ENCODE assay signal across 14 mouse cellular contexts in the genomic region with DNA sequence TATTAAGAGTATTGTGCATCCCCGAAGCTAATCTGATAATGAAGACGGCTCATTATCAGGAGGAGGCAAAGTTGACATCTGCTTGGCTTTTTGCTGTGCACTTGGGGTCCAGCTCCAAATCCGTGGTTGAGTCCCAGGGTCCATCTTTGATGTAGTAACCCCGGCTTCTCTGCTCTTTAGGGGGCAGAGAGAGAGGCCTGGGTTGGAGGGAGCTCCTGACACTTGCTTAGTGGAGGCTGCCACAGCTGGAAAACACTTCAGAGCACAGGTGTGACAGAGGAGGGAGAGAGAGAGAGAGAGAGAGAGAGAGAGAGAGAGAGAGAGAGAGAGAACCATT. TPM values are rescaled to one million over a fixed set of nuclear protein-coding genes. Genes with fewer than 3 reads are reported as not detected.
DNase-seq lines count a peak whose midpoint lies in the region; ATAC-seq and TF ChIP-seq lines count a peak whose summit lies in the region.
"Had no signal": no experiment of that assay in that cellular context is flagged by ENCODE, and none has a peak within 500 bp of the region (broad histone marks: within the 10 kb centered on the region; RNA-seq: fewer than 3 reads in every experiment).

No protein-coding gene starts in this region.

- no peaks in the 10 kb centered on the region for H3K36me3 ChIP-seq in limb, embryonic 12.5 days
- H3K36me3 ChIP-seq in limb, embryonic 10.5 days, result no peaks in the 10 kb centered on the region
- H3K36me3 ChIP-seq in forebrain, postnatal 0 days (ENCODE audit: insufficient read depth), result no peaks in the 10 kb centered on the region
- H3K36me3 ChIP-seq in midbrain, embryonic 10.5 days, result 0 out of 2 replicates have a peak, but pooled peaks cover 2% of the 10 kb centered on the region
- no peaks in the 10 kb centered on the region; the same call in 1 of the 2 replicates for H3K36me3 ChIP-seq in neural tube, embryonic 13.5 days
- H3K36me3 ChIP-seq in kidney, embryonic 14.5 days (ENCODE audit: control insufficient read depth, insufficient read depth, low read length), result no peaks in the 10 kb centered on the region
- H3K36me3 ChIP-seq: heart, embryonic 10.5 days had no signal

- no peak for ATAC-seq in limb, embryonic 12.5 days (ENCODE audit: insufficient number of reproducible peaks, insufficient read depth, low FRiP score, low TSS enrichment, low read depth)
- peak; percentile 10; the same call in 1 of the 2 replicates for ATAC-seq in forebrain, postnatal 0 days
- no peak for ATAC-seq in neural tube, embryonic 13.5 days (ENCODE audit: low read depth)
- ATAC-seq in kidney, embryonic 14.5 days (ENCODE audit: low FRiP score, low TSS enrichment), result no peak
- ATAC-seq: liver, postnatal 0 days had no signal

- no peak overlapping the region for H3K9ac ChIP-seq in limb, embryonic 12.5 days (replicated peaks)
- H3K9ac ChIP-seq in forebrain, postnatal 0 days, result no peak overlapping the region
- no peak overlapping the region for H3K9ac ChIP-seq in neural tube, embryonic 13.5 days
- no peak overlapping the region for H3K9ac ChIP-seq in kidney, embryonic 14.5 days (ENCODE audit: low read depth, low read length)
- H3K9ac ChIP-seq: liver, postnatal 0 days had no signal

- no peak for TF ChIP-seq POLR2A in cerebellum, adult 2 months (IDR thresholded peaks at IDR 0.05; ENCODE audit: borderline replicate concordance, insufficient read depth, low read length)

- H3K27me3 ChIP-seq in limb, embryonic 12.5 days, result peaks cover 6% of the 10 kb centered on the region; the same call in 1 of the 2 replicates
- H3K27me3 ChIP-seq in limb, embryonic 10.5 days (ENCODE audit: low read depth, poor library complexity, severe bottlenecking), result peaks cover 28% of the 10 kb centered on the region; the same call in 1 of the 2 replicates
- H3K27me3 ChIP-seq in forebrain, postnatal 0 days (ENCODE audit: insufficient read depth, low read length), result no peaks in the 10 kb centered on the region
- H3K27me3 ChIP-seq in midbrain, embryonic 10.5 days (ENCODE audit: low read depth, poor library complexity, severe bottlenecking), result no peaks in the 10 kb centered on the region
- 0 out of 2 replicates have a peak, but pooled peaks cover 3% of the 10 kb centered on the region for H3K27me3 ChIP-seq in neural tube, embryonic 13.5 days
- no peaks in the 10 kb centered on the region for H3K27me3 ChIP-seq in kidney, embryonic 14.5 days (ENCODE audit: control insufficient read depth, insufficient read depth, low read length)
- no peaks in the 10 kb centered on the region for H3K27me3 ChIP-seq in cerebellum, adult 2 months (ENCODE audit: control insufficient read depth, insufficient read depth, low read length)

- H3K4me1 ChIP-seq in limb, embryonic 12.5 days (replicated peaks), result peaks cover 18% of the 10 kb centered on the region
- peaks cover 17% of the 10 kb centered on the region for H3K4me1 ChIP-seq in limb, embryonic 10.5 days
- peaks cover 12% of the 10 kb centered on the region; the same call in 1 of the 2 replicates for H3K4me1 ChIP-seq in forebrain, postnatal 0 days (ENCODE audit: insufficient read depth)
- H3K4me1 ChIP-seq in midbrain, embryonic 10.5 days, result peaks cover 43% of the 10 kb centered on the region
- H3K4me1 ChIP-seq in neural tube, embryonic 13.5 days (replicated peaks), result peaks cover 21% of the 10 kb centered on the region
- peaks cover 4% of the 10 kb centered on the region; the same call in 1 of the 2 replicates for H3K4me1 ChIP-seq in kidney, embryonic 14.5 days (ENCODE audit: control insufficient read depth, insufficient read depth, low read length)
- H3K4me1 ChIP-seq in cerebellum, adult 2 months (ENCODE audit: control insufficient read depth, insufficient read depth, low read length), result peaks cover 10% of the 10 kb centered on the region

- H3K9me3 ChIP-seq in limb, embryonic 12.5 days, result peaks cover 14% of the 10 kb centered on the region
- H3K9me3 ChIP-seq in limb, embryonic 10.5 days (replicated peaks), result no peaks in the 10 kb centered on the region; the same call in 1 of the 2 replicates
- peaks cover 27% of the 10 kb centered on the region; the same call in 1 of the 2 replicates for H3K9me3 ChIP-seq in forebrain, postnatal 0 days (ENCODE audit: low read length)
- peaks cover 13% of the 10 kb centered on the region for H3K9me3 ChIP-seq in midbrain, embryonic 10.5 days (replicated peaks)
- H3K9me3 ChIP-seq in neural tube, embryonic 13.5 days, result peaks cover 24% of the 10 kb centered on the region
- H3K9me3 ChIP-seq in kidney, embryonic 14.5 days (ENCODE audit: control insufficient read depth, low read length), result peaks cover 16% of the 10 kb centered on the region

- H3K4me2 ChIP-seq in limb, embryonic 12.5 days, result peak overlapping the region; percentile 63; the same call in 1 of the 2 replicates
- no peak overlapping the region for H3K4me2 ChIP-seq in forebrain, postnatal 0 days (ENCODE audit: low read depth)
- H3K4me2 ChIP-seq in neural tube, embryonic 13.5 days, result no peak overlapping the region
- H3K4me2 ChIP-seq in kidney, embryonic 14.5 days (replicated peaks; ENCODE audit: low read depth, low read length), result no peak overlapping the region

- no peak overlapping the region for H3K4me3 ChIP-seq in limb, embryonic 12.5 days (replicated peaks)
- H3K4me3 ChIP-seq in limb, embryonic 10.5 days, result no peak overlapping the region
- H3K4me3 ChIP-seq in forebrain, postnatal 0 days (ENCODE audit: low read depth, low read length), result no peak overlapping the region
- H3K4me3 ChIP-seq in midbrain, embryonic 10.5 days, result peak overlapping the region; percentile 12; the same call in 1 of the 2 replicates
- no peak overlapping the region for H3K4me3 ChIP-seq in neural tube, embryonic 13.5 days
- no peak overlapping the region for H3K4me3 ChIP-seq in kidney, embryonic 14.5 days (ENCODE audit: low read length)
- H3K4me3 ChIP-seq in cerebellum, adult 2 months (replicated peaks; ENCODE audit: insufficient read depth, low read depth, low read length), result no peak overlapping the region
- H3K4me3 ChIP-seq: gastrocnemius, adult 2 months had no signal

- 49% methylated on average over 4 of the region's 4 CpGs for WGBS in limb, embryonic 12.5 days
- 44% methylated on average over 4 of the region's 4 CpGs for WGBS in limb, embryonic 10.5 days
- WGBS in forebrain, postnatal 0 days, result 6% methylated on average over 4 of the region's 4 CpGs
- whole genome bisulfite sequencing in midbrain, embryonic 10.5 days, result 10% methylated on average over 4 of the region's 4 CpGs
- 28% methylated on average over 4 of the region's 4 CpGs for WGBS in neural tube, embryonic 13.5 days
- 48% methylated on average over 4 of the region's 4 CpGs for WGBS in kidney, embryonic 14.5 days
- 85% methylated on average over 4 of the region's 4 CpGs for WGBS in cerebellum, adult 2 months

- TF ChIP-seq CTCF in forebrain, postnatal 0 days (IDR thresholded peaks at IDR 0.05; ENCODE audit: low read depth), result no peak
- no peak for TF ChIP-seq CTCF in cerebellum, adult 2 months (IDR thresholded peaks at IDR 0.05; ENCODE audit: borderline replicate concordance, insufficient read depth, low read depth, low read length)

- no peak for DNase-seq in limb, embryonic 10.5 days (ENCODE audit: low spot score)
- DNase-seq in forebrain, postnatal 0 days, result no peak
- DNase-seq in midbrain, embryonic 10.5 days (ENCODE audit: low spot score), result peak; percentile 34
- DNase-seq in right cerebral cortex, postnatal 10 days (ENCODE audit: low spot score in 2 of 2), result no peak
- no peak for DNase-seq in cerebellum, adult 2 months
- DNase-seq: adrenal gland, postnatal 25 days; gastrocnemius, adult 2 months; kidney, adult 9 months; liver, postnatal 0 days; lung, postnatal 36 days had no signal

- H3K27ac ChIP-seq in limb, embryonic 12.5 days, result no peak overlapping the region
- no peak overlapping the region for H3K27ac ChIP-seq in limb, embryonic 10.5 days
- no peak overlapping the region; the same call in 1 of the 2 replicates for H3K27ac ChIP-seq in forebrain, postnatal 0 days (ENCODE audit: low read depth, low read length)
- peak overlapping the region; percentile 93 for H3K27ac ChIP-seq in midbrain, embryonic 10.5 days (replicated peaks)
- H3K27ac ChIP-seq in neural tube, embryonic 13.5 days (replicated peaks), result peak overlapping the region; percentile 86
- no peak overlapping the region for H3K27ac ChIP-seq in kidney, embryonic 14.5 days (ENCODE audit: low read depth, low read length)
- H3K27ac ChIP-seq in cerebellum, adult 2 months (ENCODE audit: insufficient read depth, low read length), result no peak overlapping the region
- H3K27ac ChIP-seq: gastrocnemius, adult 2 months had no signal

RNA-seq across cellular contexts. Expression of a gene that starts 49.1 kb away (rescaled TPM):
- polyA plus RNA-seq in limb, embryonic 12.5 days (2016; fragmentation: Nextera tagmentation; extraction: Ambion mirVana), result 805 and 832 TPM in 2 replicates
- 757 and 864 TPM in 2 replicates for polyA plus RNA-seq in limb, embryonic 10.5 days (2016; fragmentation: Nextera tagmentation; extraction: Ambion mirVana)
- 449 and 763 TPM in 2 replicates for total RNA-seq in forebrain, postnatal 0 days (2014; rRNA removed)
- 491 and 597 TPM in 2 replicates for polyA plus RNA-seq in forebrain, postnatal 0 days (2015; fragmentation: Nextera tagmentation; extraction: Ambion mirVana)
- polyA plus RNA-seq in midbrain, embryonic 10.5 days (2016; fragmentation: Nextera tagmentation; extraction: Ambion mirVana), result 691 and 854 TPM in 2 replicates
- 434 and 497 TPM in 2 replicates for polyA plus RNA-seq in neural tube, embryonic 13.5 days (2015; fragmentation: Nextera tagmentation; extraction: Ambion mirVana)
- 1,099 and 1,259 TPM in 2 replicates for polyA plus RNA-seq in kidney, embryonic 14.5 days (2014; fragmentation: Nextera tagmentation; extraction: Ambion mirVana)
- 327 and 353 TPM in 2 replicates for polyA plus RNA-seq in cerebellum, adult 2 months (2012; rRNA removed)

Comparison
In these comparisons a context has a peak if more than half of its experiments do, and no peak if none do; other contexts are left out.
1. H3K27ac ChIP-seq: peak in midbrain, embryonic 10.5 days (single experiment) and neural tube, embryonic 13.5 days (single experiment); none in limb, embryonic 12.5 days (single experiment), limb, embryonic 10.5 days (single experiment), forebrain, postnatal 0 days (single experiment), kidney, embryonic 14.5 days (single experiment) and cerebellum, adult 2 months (single experiment).